Mouse (Mus musculus) heart, adult 2 months (tissue): ENCODE results near the gene Npff. TPM values are rescaled to one million over a fixed set of nuclear protein-coding genes. Genes with fewer than 3 reads are reported as not detected.
A peak's percentile ranks its signal among the peaks of the same experiment; 100 is the strongest.

ENCODE experiments used
- DNase-seq, 2 experiments: peaks; one replicate each; pipeline ENCODE4 v3.0.0; 2021
- H3K27ac ChIP-seq: fragments of 200-600 bp; 2 replicates; pipeline ENCODE4 v1.8.1; 2022
- H3K27me3 ChIP-seq: fragments of 200-500 bp; 2 replicates; pipeline ENCODE4 v1.6.1; 2012; ENCODE audit warnings: mild to moderate bottlenecking, low read length, inconsistent platforms, mixed read lengths; ENCODE audit not compliant: control insufficient read depth, insufficient read depth
- H3K36me3 ChIP-seq: fragments of 200-500 bp; 2 replicates; pipeline ENCODE4 v1.6.1; 2012; ENCODE audit warnings: low read length, inconsistent platforms; ENCODE audit not compliant: control insufficient read depth, insufficient read depth
- H3K4me1 ChIP-seq: fragments of 200-500 bp; 2 replicates; pipeline ENCODE4 v1.6.1; 2011; ENCODE audit warnings: low read length; ENCODE audit not compliant: control insufficient read depth, insufficient read depth
- H3K4me3 ChIP-seq: fragments of 200-600 bp; 2 replicates; pipeline ENCODE4 v1.8.1; 2022
- H3K79me2 ChIP-seq: fragments of 200-500 bp; replicated peaks from 2 replicates; pipeline ENCODE4 v1.6.1; 2012; ENCODE audit warnings: mild to moderate bottlenecking, inconsistent platforms, low read length, moderate library complexity, mixed read lengths; ENCODE audit not compliant: control insufficient read depth, insufficient read depth
- H3K9ac ChIP-seq: fragments of 200-500 bp; 2 replicates; pipeline ENCODE4 v1.6.1; 2012; ENCODE audit warnings: low read depth, mild to moderate bottlenecking, control low read depth, inconsistent platforms, low read length, mixed read lengths
- CTCF ChIP-seq: fragments of 200-600 bp; IDR thresholded peaks from 2 replicates; pipeline ENCODE4 v1.8.1; 2022; ENCODE audit warnings: antibody characterized with exemption, mild to moderate bottlenecking, moderate library complexity
- EP300 ChIP-seq: fragments of 200-500 bp; IDR thresholded peaks from 2 replicates; pipeline ENCODE4 v1.6.1; 2011; ENCODE audit warnings: low read depth, low read length, control low read depth; ENCODE audit not compliant: insufficient read depth
- POLR2A ChIP-seq: fragments of 200-500 bp; IDR thresholded peaks from 2 replicates; pipeline ENCODE4 v1.6.1; 2011; ENCODE audit warnings: mild to moderate bottlenecking, low read depth, low read length, control low read depth; ENCODE audit not compliant: insufficient read depth
- WGBS: fragments of 180-500 bp; shearing (Covaris S2); methylation state at CpG from one replicate; pipeline ENCODE4 v1.1.7; 2018; 5-methylcytosine and 5-hydroxymethylcytosine counted together
- intact Hi-C: fragments of 180-260 bp; cut with DNase I; formaldehyde crosslinking; loops from one replicate; pipeline ENCODE4 v1.15.1; 2025
- polyA plus RNA-seq: library from polyadenylated mRNA; depleted of rRNA; stranded (reverse); fragments of >200 nt; gene quantifications from 2 replicates; pipeline ENCODE4 v1.2.3, GENCODE M21; 2012
- total RNA-seq, 2 experiments: library from RNA; stranded (reverse); gene quantifications; 2 replicates each; pipeline ENCODE4 v1.2.3; 2021

The Npff gene
- total and polyA plus RNA-seq, 3 experiments, result 0.50 to 6.3 (median 1.4) TPM

- Histone ChIP-seq H3K27me3 (no peaks in the 10 kb centered on the region), H3K36me3 (peaks cover 6% of the 10 kb centered on the region), H3K79me2 (peaks cover 4% of the 10 kb centered on the region), H3K9ac (no peak overlapping the region), H3K27ac (no peak overlapping the region), H3K4me3 (no peak overlapping the region), H3K4me1 (no peaks in the 10 kb centered on the region)
- no peak for DNase-seq
- intact Hi-C loops, result no loop called here
- peak; percentile 57 for TF ChIP-seq CTCF
- TF ChIP-seq POLR2A, result no peak
- TF ChIP-seq EP300, result no peak
Measured at GRCm38 (mm10) chr15:102557580-102557979, 32.8 kb upstream of the Npff start.

GRCm38 (mm10) chr15:102555581-102555980 lies 30.8 kb upstream of the Npff start:
- DNase-seq, result no peak
- WGBS, result 100% methylated on average over 1 of the region's 1 CpGs
- H3K4me1 ChIP-seq, result no peaks in the 10 kb centered on the region
- TF ChIP-seq CTCF, result no peak
- TF ChIP-seq EP300, result no peak
- no peak for TF ChIP-seq POLR2A
- peaks cover 4% of the 10 kb centered on the region for H3K36me3 ChIP-seq
- H3K79me2 ChIP-seq, result peaks cover 4% of the 10 kb centered on the region
- intact Hi-C loops, result no loop called here
- no peaks in the 10 kb centered on the region for H3K27me3 ChIP-seq
- no peak overlapping the region for H3K9ac ChIP-seq
- H3K4me3 ChIP-seq, result no peak overlapping the region
- no peak overlapping the region for H3K27ac ChIP-seq

GRCm38 (mm10) chr15:102552599-102552998 lies 27.9 kb upstream of the Npff start:
- no peak for DNase-seq
- WGBS, result 88% methylated on average over 5 of the region's 5 CpGs
- H3K4me3 ChIP-seq, result no peak overlapping the region
- TF ChIP-seq EP300, result no peak
- TF ChIP-seq POLR2A, result no peak
- no peak for TF ChIP-seq CTCF
- no peaks in the 10 kb centered on the region for H3K79me2 ChIP-seq
- no peak overlapping the region for H3K27ac ChIP-seq
- no peak overlapping the region for H3K9ac ChIP-seq
- peaks cover under 1% of the 10 kb centered on the region; the same call in 1 of the 2 replicates for H3K4me1 ChIP-seq
- H3K27me3 ChIP-seq, result no peaks in the 10 kb centered on the region
- intact Hi-C loops, result no loop called here
- peaks cover 4% of the 10 kb centered on the region for H3K36me3 ChIP-seq

GRCm38 (mm10) chr15:102547478-102547877 lies 22.7 kb upstream of the Npff start:
- Histone ChIP-seq H3K79me2 (no peaks in the 10 kb centered on the region), H3K27ac (peak overlapping the region; percentile 54), H3K27me3 (no peaks in the 10 kb centered on the region), H3K36me3 (peaks cover 9% of the 10 kb centered on the region), H3K4me3 (no peak overlapping the region), H3K4me1 (peaks cover 6% of the 10 kb centered on the region; the same call in 1 of the 2 replicates), H3K9ac (no peak overlapping the region)
- WGBS, result 68% methylated on average over 3 of the region's 3 CpGs
- TF ChIP-seq CTCF, result no peak
- TF ChIP-seq EP300, result no peak
- no peak for TF ChIP-seq POLR2A
- intact Hi-C loops, result loop anchor here (5.0 kb wide), 2 partner anchors 75 to 120 kb away; no protein-coding TSS in a partner anchor
- DNase-seq, result peak in 1 of 2 experiments; percentile 38

GRCm38 (mm10) chr15:102546677-102547427 lies 22.1 kb upstream of the Npff start:
- H3K9ac ChIP-seq, result no peak overlapping the region
- TF ChIP-seq POLR2A (no peak), CTCF (no peak), EP300 (0 out of 2 replicates have a peak, but pooled peaks have one; percentile 68)
- intact Hi-C loops, result loop anchor here (5.0 kb wide), 2 partner anchors 75 to 120 kb away; no protein-coding TSS in a partner anchor
- no peak overlapping the region for H3K4me3 ChIP-seq
- H3K27ac ChIP-seq, result peak overlapping the region; percentile 54
- H3K36me3 ChIP-seq, result peaks cover 9% of the 10 kb centered on the region
- DNase-seq, result peak; percentile 54 to 73
- H3K79me2 ChIP-seq, result no peaks in the 10 kb centered on the region
- H3K4me1 ChIP-seq, result peaks cover 6% of the 10 kb centered on the region; the same call in 1 of the 2 replicates
- 57% methylated on average over 3 of the region's 3 CpGs for WGBS
- no peaks in the 10 kb centered on the region for H3K27me3 ChIP-seq

- Histone ChIP-seq H3K27me3 (no peaks in the 10 kb centered on the region), H3K36me3 (peaks cover 9% of the 10 kb centered on the region), H3K4me1 (peaks cover 6% of the 10 kb centered on the region; the same call in 1 of the 2 replicates), H3K79me2 (no peaks in the 10 kb centered on the region), H3K27ac (peak overlapping the region; percentile 54), H3K9ac (no peak overlapping the region), H3K4me3 (no peak overlapping the region)
- WGBS, result 88% methylated on average over 3 of the region's 3 CpGs
- intact Hi-C loops, result loop anchor here (5.0 kb wide), 2 partner anchors 76 to 121 kb away; no protein-coding TSS in a partner anchor
- no peak for DNase-seq
- TF ChIP-seq CTCF, result no peak
- TF ChIP-seq EP300, result no peak
- no peak for TF ChIP-seq POLR2A
Measured at GRCm38 (mm10) chr15:102546246-102546645, 21.5 kb upstream of the Npff start.
